Mouse (Mus musculus) kidney, adult 11 months (tissue): ENCODE data around the gene Auts2.

Source experiments
- DNase-seq: peaks from one replicate; pipeline ENCODE4 v3.0.0; 2022

Gene Auts2

DNA sequence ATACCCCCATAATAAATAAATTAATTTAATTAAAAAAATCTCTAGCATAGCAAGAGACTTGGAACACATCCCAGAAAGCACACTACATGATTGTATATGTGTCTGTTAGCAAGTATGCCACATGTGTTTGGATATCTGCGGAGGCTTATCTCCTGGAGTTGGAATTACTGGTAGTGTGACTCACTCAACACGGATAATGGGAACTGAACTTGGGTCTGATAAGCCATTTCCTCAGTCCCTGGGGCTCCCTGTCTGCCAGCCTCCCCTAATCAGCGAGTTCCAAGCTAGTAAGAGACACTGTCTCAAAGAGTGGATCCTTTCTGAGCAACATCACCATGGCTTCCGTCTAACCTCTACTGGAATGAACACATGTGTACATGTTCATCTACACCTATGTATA lies 1056.6 kb downstream of the Auts2 start:
- DNase-seq, result no peak

- DNase-seq, result no peak
Observed at GRCm38 (mm10) chr5:131475278-131475677, 1067.9 kb downstream of the Auts2 start.

DNA sequence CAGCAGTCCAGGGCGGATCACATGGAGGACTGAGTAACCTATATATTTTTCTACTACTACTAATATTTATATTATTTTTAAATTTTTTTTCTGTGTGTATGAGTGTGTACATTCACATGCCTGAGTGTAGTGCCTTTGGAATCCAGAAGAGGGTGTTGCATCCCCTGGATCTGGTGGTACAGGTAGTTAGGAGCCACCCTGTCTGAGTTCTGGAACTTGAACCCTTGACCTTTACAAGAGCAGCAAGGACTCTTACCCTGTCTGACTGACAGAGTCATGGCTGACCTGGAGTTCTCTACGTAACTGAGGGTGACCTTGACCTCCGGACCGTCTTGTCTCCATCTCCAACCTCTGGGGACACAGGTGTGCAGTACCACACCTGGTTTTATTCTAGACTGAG lies 1074.5 kb downstream of the Auts2 start:
- no peak for DNase-seq

DNA sequence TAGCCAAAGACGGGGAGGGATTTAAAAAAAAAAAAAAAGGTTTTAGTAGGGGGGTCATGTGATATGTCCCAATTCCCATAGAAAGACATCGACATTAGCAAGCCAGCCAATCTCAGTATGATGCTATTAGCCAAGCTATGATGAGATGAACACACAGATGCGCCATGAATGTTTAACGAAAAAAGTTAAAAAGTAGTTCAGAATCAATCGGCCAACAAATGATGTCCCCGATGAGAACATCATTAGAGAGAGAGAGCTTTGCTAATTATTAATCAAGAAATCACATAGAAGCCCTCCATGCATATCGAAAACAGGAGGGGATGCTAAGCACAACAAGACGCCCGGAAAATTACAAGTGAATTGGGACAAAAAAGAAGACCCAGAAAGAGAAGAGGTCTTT lies 1077.0 kb downstream of the Auts2 start:
- no peak for DNase-seq

DNA sequence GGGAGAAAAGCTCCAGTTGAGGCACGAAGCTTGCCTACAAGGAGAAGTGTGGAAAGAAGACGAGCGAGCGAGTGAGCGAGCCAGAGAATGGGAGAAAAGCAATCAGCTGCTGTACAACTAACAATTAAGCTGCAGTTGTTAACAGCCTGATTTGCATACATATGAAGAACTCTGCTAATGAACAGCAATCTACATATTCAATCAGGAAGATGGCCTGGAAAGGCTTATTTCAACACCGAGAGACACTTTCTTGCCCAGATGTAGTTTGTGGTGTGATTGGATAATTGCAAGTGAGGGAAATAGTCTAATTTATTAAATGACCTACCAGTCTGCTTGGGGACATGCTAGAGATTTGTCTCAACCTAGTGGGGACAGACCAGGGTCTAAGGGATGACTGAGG lies 1079.7 kb downstream of the Auts2 start:
- no peak for DNase-seq

GRCm38 (mm10) chr5:131459951-131460350 lies 1083.2 kb downstream of the Auts2 start:
- DNase-seq, result no peak

GRCm38 (mm10) chr5:131459549-131459948 lies 1083.6 kb downstream of the Auts2 start:
- no peak for DNase-seq

DNA sequence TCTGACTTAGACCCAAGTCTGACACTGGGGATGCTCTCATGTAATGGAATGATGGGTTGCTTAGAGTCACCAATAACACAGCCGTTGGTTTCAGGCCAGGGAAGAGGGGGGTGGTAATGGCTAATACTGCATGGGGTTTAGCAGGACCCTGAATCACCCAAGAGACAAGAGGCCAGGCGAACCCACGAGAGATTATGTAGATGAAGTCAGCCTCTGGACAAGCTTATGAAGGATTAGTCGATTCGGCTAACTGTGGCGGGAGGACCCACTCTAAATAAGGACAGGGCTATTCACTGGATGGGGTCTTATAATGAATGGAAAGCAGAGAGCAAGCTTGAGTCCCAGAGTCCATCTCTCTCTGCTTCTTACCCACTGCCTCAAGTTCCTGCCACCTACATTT lies 1084.4 kb downstream of the Auts2 start:
- DNase-seq, result no peak

DNA sequence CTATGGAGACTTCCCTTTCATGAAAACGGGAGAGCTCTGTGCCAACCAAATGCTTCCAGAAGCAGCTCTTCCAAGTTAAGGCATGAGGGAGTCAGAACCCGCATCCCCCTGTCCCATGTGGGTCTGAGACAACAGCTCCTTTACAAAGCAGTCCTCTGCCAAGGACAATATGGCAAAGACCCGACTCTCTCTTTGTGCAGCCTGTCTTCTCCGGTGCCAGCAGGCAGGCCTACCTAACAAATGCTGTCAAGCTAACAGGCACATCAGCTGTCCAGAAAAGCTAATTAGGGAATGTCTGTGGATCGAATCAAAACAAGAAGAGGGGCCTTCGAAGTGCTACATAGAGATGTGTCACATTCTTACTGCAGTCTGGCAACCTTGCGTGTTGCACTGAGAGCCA lies 1085.1 kb downstream of the Auts2 start:
- no peak for DNase-seq

- no peak for DNase-seq
Observed at GRCm38 (mm10) chr5:131449181-131449868, 1093.8 kb downstream of the Auts2 start.

GRCm38 (mm10) chr5:131435239-131435876 lies 1107.8 kb downstream of the Auts2 start:
- no peak for DNase-seq

GRCm38 (mm10) chr5:131433291-131433690 lies 1109.9 kb downstream of the Auts2 start:
- no peak for DNase-seq

GRCm38 (mm10) chr5:131431896-131432295 lies 1111.2 kb downstream of the Auts2 start:
- DNase-seq, result no peak

DNA sequence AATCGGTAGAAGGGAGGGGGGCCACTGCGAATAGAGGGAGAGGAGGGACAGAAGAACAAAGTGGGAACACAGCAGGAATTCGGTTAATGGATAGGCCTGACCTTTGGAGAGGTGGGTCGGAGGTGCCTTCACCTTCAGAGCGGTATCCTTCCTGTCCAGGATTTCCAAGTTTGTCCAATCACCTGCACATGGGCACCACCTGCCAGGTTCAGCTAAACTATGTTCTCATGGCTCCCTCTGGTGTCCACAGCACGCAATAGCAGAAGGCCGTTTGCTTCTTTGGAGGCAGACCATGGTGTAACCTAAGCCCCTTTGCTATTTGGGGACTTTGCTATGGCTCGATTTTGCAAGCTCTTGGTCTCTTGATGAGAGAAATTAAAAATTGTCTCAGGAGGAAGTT lies 1113.0 kb downstream of the Auts2 start:
- peak; percentile 25 for DNase-seq

DNA sequence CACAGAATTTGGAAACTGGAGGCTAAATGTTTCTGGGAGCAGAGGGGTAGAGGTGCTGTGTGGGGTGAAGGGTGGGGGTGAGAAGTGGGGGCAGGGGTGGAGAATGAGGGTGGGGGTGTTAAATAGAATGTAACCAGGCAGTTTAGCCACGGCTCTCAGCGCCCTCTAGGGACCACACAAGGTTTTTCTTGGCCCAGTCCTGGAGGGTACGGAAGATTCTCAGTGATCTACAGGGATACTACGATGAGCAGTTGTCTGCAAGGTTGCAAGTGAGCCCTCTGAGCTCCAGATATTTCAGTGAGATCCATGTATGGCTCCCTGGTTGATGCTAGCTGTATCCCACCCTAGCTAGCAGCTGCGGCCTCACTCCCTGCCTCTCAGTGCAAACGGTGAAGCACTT lies 1113.6 kb downstream of the Auts2 start:
- no peak for DNase-seq

GRCm38 (mm10) chr5:131427734-131428413 lies 1115.3 kb downstream of the Auts2 start:
- DNase-seq, result no peak

GRCm38 (mm10) chr5:131422737-131423136 lies 1120.4 kb downstream of the Auts2 start:
- no peak for DNase-seq

GRCm38 (mm10) chr5:131420406-131420805 lies 1122.7 kb downstream of the Auts2 start:
- no peak for DNase-seq

DNA sequence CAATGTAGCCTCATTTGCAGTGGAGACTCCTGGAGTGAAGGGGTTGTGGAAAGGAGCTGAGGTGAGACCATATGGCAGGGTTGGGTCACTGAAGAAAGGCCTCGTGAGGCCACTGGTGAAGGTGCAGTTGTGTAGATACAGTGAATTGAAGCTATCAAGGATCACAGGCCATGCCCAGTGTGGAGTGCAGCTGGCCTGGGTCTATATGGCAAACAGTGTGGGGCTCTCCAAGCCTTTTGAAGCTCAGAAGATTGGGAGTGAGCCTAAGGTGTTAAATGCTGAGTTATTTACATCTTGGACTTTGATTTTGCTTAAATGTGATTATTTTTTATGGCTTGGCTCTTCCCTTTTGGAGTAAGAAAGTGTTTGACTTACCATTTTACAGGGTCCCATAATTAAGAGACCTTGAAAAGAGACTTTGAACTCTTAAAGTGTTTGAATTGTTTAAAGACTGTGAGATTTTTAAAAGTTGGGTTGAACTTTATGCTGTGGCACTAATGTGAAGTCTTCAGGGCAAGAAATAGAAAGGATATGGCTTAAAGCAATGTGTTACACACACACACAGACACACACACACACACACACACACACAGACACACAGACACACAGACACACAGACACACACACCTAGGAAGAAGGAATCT lies 1127.1 kb downstream of the Auts2 start:
- DNase-seq, result no peak

GRCm38 (mm10) chr5:131398250-131398649 lies 1144.9 kb downstream of the Auts2 start:
- DNase-seq, result no peak

DNA sequence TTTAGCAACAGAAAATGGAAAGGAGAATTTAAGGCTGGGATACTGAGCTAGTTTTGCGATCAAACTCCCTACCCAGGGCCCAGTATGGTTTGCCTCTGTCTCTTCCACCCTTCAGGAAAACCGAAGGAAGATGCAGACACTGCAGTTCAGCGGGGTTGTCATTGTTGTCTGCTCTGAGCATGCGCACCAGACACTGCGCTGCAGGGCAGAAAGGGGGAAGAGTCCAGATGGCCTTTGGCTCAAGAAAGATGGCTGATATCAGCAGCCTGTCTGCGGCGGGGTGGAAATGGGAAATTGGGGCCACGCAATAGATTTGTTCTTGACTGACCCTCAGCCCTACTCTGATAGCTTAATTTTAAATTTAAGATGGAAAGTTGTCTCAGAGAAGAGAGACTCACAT lies 1147.4 kb downstream of the Auts2 start:
- DNase-seq, result no peak
